Mouse (Mus musculus): Measurements from ENCODE around the gene Fbxw13.
A peak's percentile ranks its signal among the peaks of the same experiment; 100 is the strongest.
"Not testable (repeated sequence)": the region's sequence is repeated elsewhere in the genome, so short reads cannot be mapped to it uniquely, and the experiment has no call there.

Gene Fbxw13

DNA sequence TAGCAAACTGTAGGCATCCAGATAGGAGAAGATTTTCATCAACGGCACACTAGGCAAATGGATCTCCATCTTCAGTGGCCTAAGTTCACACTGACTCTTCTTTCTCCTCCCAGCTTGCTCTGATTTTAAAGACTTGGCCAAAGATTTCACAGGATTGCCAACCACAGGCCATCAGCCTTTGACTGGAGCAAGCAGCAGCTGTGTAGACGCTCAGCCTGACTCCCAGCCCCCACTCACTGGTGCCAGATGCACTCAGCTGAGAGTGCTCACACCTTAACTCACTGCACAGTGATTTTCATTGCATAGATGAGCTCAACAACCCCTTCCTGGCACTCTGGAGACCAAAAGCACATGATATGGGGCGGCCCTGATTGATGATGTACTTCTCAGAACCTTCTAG lies at the start of gene Fbxw13:
Gene Fbxw13, minus strand, starts transcription at position 101 of the 400 bp plus-strand sequence.
- not testable (repeated sequence) for DNase-seq (ENCODE audit: low read depth, low spot score)

DNA sequence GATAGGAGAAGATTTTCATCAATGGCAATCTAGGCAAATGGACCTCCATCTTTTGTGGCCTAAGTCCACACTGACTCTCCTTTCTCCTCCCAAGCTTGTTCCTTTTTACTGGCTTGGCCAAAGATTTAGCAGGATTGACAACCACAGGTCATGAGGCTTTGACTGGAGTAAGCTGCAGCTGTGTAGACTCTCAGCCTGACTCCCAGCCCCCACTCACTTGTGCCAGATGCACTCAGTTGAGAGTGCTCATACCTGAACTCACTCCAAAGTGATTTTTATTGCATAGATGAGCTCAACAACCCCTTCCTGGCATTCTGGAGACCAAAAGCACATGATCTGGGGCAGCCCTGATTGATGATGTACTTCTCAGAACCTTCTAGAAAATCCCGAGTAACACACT lies 38.9 kb upstream of the Fbxw13 start, which contains the start of gene Fbxw20:
Gene Fbxw20, minus strand, starts transcription at position 101 of the 400 bp plus-strand sequence.
- DNase-seq (ENCODE audit: low read depth, low spot score), result no peak

DNA sequence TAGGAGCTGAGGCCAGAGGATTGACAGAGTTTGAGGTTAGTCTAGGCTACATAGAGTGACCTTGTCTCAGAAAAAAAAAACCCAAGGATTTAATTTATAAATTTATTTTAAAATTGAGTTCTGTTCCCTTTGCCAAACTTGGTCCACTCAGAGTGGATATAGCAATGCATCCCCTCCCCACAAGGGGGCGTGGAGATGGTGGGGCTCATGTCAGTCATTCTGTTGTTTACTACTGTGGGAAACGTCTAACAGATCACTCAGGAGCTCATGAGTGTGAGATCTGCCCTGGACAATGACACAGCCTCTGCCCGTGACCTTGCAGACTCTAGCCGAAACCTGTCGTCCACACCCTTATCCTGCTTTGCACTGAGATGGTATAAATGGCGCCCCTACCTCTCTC lies 22.7 kb upstream of the Fbxw13 start:
- no peak for DNase-seq (ENCODE audit: low read depth, low spot score)

DNA sequence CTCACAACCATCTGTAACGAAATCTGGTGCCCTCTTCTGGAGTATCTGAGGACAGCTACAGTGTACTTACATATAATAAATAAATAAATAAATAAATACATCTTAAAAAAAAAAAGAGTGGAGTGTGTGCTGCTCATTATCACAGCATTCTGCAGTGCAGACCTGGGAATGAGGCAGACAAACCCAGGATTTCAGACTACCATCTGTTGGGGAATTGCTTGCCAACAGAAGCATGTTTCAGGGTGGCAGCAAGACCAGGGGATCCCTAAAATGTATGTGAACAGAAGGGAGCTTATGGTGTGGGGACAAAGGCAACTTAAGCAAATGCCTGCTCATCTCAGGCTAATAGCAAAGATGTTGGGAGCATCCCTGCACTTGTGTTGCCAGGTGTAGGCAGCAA lies 5.6 kb upstream of the Fbxw13 start:
- DNase-seq (ENCODE audit: low read depth, low spot score), result peak; percentile 70

DNA sequence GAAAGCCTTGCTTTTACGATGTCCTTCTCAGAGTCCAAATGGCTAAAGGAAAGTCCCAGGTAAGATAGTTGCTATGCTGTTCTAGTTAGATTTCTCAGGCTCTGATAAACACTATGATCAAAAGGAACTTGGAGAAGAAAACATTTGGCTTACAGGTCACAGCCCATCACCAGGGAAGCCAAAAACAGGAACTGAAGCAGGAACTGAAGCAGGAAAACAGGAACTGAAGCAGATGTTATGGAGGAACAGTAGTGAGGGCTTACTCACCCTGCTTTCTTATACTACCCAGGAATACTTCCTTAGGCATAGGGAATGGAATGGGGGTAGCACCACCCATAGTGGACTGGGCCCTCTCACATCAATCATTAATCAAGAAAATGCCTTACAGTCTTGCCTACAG lies 4.6 kb upstream of the Fbxw13 start:
- DNase-seq (ENCODE audit: low read depth, low spot score), result no peak

DNA sequence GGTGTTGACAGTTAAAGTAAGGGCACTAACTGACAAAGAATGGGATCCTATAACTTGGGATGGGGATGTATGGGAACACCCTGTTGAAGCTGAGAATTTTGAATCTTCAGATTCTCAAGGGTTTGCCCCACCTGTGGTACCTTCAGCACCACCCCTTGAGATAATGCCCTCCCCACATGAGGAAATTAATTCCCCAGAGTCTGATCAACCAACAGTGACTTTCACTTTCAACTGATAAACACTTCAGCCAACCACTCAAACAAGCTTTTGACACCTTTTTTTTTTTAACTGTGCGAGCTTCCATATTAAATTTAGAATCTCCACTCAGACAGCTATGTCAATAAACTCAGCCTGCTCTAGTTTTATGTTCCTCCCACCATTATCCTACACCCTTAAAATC lies 3.6 kb upstream of the Fbxw13 start:
- peak; percentile 5 for DNase-seq (ENCODE audit: low read depth, low spot score)

DNA sequence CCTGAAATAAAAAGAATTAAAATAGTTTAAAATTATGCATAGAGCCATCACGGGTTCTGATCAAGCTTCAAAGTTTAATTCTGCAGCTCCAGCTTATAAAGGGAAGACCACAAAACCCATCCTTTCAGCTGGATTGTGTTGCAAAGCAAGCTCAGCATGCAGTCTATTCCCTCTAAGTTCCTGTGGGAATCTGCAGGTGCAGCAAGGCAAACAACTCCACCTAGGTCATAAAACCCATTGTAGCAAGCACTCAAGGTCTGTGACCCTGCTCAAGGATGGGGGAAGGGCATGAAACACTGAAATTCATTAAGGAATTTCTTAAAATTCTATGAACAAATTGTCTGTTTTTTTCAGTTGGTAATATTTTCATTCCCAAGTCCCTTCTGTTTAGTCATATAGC lies 18.6 kb downstream of the Fbxw13 start:
- DNase-seq (ENCODE audit: low read depth, low spot score), result no peak

DNA sequence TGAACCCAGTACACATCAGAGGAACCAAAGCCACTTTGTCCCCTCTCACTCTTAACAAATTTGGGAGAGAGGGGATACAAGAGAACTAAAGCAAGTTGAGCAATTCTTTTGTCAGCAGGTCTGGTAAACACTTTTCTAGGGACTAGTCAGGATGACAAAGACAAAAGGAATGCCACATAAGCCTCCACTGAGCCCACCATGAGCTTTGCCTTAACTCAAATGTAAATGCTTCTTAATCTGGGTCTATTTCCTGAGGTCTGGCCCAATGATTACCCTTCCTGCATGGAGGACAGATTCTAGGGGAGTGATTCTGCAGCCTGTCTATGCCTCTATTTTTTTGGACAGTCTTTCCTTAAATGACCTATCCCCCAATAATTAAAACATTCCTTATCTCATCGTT lies 19.5 kb downstream of the Fbxw13 start:
- no peak for DNase-seq (ENCODE audit: low read depth, low spot score)

DNA sequence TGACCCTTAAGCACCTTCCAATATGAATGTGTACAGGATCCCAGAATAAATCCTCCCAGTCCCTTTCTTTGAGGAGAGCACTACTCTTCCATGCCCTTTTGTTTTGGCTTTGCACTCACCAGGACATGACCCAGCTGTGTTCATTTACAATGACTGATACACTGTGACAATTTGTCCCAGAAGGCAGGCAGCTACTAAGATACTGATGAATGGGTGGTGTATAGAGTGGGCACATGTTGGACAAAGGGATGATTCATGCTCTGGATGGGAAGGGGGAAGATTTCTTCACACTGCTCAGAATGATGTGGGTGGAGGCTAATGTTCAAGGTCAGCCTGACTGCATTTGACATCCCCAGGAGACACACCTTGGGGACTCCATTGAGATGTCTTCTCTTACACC lies 28.5 kb downstream of the Fbxw13 start:
- DNase-seq (ENCODE audit: low read depth, low spot score), result no peak

DNA sequence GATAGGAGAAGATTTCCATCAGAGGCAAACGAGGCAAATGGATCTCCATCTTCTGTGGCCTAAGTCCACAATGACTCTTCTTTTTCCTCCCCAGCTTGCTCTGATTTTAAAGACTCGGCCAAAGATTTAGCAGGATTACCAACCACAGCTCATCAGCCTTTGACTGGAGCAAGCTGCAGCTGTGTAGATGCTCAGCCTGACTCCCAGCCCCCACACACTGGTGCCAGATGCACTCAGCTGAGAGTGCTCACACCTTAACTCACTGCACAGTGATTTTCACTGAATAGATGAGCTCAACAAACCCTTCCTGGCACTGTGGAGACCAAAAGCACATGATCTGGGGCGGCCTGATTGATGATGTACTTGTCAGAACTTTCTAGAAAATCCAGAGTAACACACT lies 33.8 kb downstream of the Fbxw13 start, which contains the start of gene Fbxw21:
Gene Fbxw21, minus strand, starts transcription at position 101 of the 400 bp plus-strand sequence.
- DNase-seq (ENCODE audit: low read depth, low spot score), result no peak

DNA sequence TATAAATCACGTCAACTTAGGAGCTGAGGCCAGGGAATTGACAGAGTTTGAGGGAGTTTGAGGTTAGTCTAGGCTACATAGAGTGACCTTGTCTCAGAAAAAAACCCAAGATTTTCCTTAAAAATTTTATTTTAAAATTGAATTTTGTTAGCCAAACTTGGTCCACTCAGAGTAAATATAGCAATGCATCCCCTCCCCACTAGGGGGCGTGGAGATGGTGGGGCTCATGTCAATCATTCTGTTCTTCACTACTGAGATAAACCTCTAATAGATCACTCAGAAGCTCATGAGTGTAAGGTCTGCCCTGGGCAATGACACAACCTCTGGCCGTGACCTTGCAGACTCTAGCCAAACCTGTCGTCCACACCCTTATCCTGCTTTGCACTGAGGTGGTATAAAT lies 55.4 kb downstream of the Fbxw13 start:
- not testable (repeated sequence) for DNase-seq (ENCODE audit: low read depth, low spot score)

DNA sequence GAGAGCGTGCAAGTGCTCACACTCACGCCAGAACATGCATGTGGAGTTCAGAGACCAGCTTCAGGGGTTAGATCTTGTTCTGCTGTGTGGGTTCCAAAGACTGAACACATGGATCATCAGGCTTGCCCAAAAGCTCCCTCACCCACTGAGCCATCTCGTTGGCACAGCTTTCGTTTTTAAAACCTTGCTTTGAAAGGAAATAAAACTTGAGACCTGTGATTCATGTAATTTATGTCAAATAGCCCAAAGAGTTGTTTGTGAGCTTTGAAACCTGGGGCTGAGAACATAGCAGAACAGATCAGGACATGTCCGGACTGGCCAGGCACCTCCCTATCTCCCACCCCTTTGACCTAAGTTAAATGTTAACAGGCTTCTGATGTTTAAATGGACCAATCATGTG lies 65.7 kb downstream of the Fbxw13 start:
- no peak for DNase-seq (ENCODE audit: low read depth, low spot score)

Measured in brain, adult 2 months (tissue).